Mouse (Mus musculus) liver, adult 2 months (tissue): ENCODE data around the gene Slc35b2.

Source experiments
- CTCF ChIP-seq: fragments of 200-500 bp; IDR thresholded peaks from 2 replicates; pipeline ENCODE4 v1.5.1; 2011; ENCODE audit warnings: low read depth, low read length, control low read depth
- POLR2A ChIP-seq: fragments of 200-500 bp; IDR thresholded peaks from 2 replicates; pipeline ENCODE4 v1.6.1; 2011; ENCODE audit warnings: low read length, control low read depth; ENCODE audit not compliant: insufficient read depth; ENCODE audit errors: extremely low read depth

- TF ChIP-seq POLR2A (0 out of 2 replicates have a peak, but pooled peaks have one; percentile 12), CTCF (no peak)
Measured at GRCm38 (mm10) chr17:45592606-45593431, 29.1 kb downstream of the Slc35b2 start.
